Mouse (Mus musculus) cerebellum, adult 2 months (tissue): ENCODE data around the gene Tpm3.

Source experiments
- CTCF ChIP-seq: fragments of 200-500 bp; IDR thresholded peaks from 2 replicates; pipeline ENCODE4 v1.5.1; 2011; ENCODE audit warnings: low read depth, mild to moderate bottlenecking, control low read depth, low read length, moderate library complexity, borderline replicate concordance; ENCODE audit not compliant: insufficient read depth
- POLR2A ChIP-seq: fragments of 200-500 bp; IDR thresholded peaks from 2 replicates; pipeline ENCODE4 v1.6.1; 2011; ENCODE audit warnings: low read length, control low read depth, borderline replicate concordance; ENCODE audit not compliant: insufficient read depth

GRCm38 (mm10) chr3:90051441-90052350 is 20.8 kb upstream of the Tpm3 start, which contains the start of gene 4933434E20Rik:
- TF ChIP-seq CTCF, result no peak
- TF ChIP-seq POLR2A, result no peak
